Mouse (Mus musculus) heart, embryonic 10.5 days (tissue): ENCODE results near the gene Il1rl1. TPM values are rescaled to one million over a fixed set of nuclear protein-coding genes. Genes with fewer than 3 reads are reported as not detected.

Source experiments
- DNase-seq: peaks from one replicate; pipeline ENCODE4 v3.0.0-alpha.2; 2017; ENCODE audit warnings: low spot score
- H3K27ac ChIP-seq: fragments of 300-500 bp; sonication (generic); 2 replicates; pipeline ENCODE4 v1.5.1; 2016; ENCODE audit warnings: mild to moderate bottlenecking
- H3K27me3 ChIP-seq: fragments of 300-500 bp; sonication (generic); 2 replicates; pipeline ENCODE4 v1.6.1; 2016; ENCODE audit warnings: mild to moderate bottlenecking; ENCODE audit not compliant: poor library complexity, insufficient read depth, severe bottlenecking
- H3K36me3 ChIP-seq: fragments of 300-500 bp; sonication (generic); 2 replicates; pipeline ENCODE4 v1.6.1; 2016; ENCODE audit warnings: mild to moderate bottlenecking, moderate library complexity
- H3K4me1 ChIP-seq: fragments of 300-500 bp; sonication (generic); 2 replicates; pipeline ENCODE4 v1.6.1; 2016; ENCODE audit warnings: mild to moderate bottlenecking
- H3K4me3 ChIP-seq: fragments of 300-500 bp; sonication (generic); 2 replicates; pipeline ENCODE4 v1.5.1; 2016; ENCODE audit warnings: mild to moderate bottlenecking, moderate library complexity
- H3K9me3 ChIP-seq: fragments of 300-500 bp; sonication (generic); 2 replicates; pipeline ENCODE4 v1.6.1; 2016; ENCODE audit warnings: mild to moderate bottlenecking, moderate library complexity
- WGBS: fragments of 180-500 bp; shearing (Covaris S2); methylation state at CpG from one replicate; pipeline ENCODE4 v1.1.7; 2016; 5-methylcytosine and 5-hydroxymethylcytosine counted together
- polyA plus RNA-seq: library from polyadenylated mRNA; unstranded; fragments of >200 nt; fragmentation: Nextera tagmentation; extraction: Ambion mirVana; gene quantifications from 2 replicates; pipeline ENCODE4 v1.2.1, GENCODE M21; 2016

Il1rl1 gene
- polyA plus RNA-seq = 0.05 and 0.06 TPM in 2 replicates

GRCm38 (mm10) chr1:40428910-40429675 is at the start of gene Il1rl1:
TSS of gene Il1rl1 (plus strand) at chr1:40429570.
- no peaks in the 10 kb centered on the region for H3K27me3 ChIP-seq
- DNase-seq = no peak
- 54% methylated on average over 5 of the region's 5 CpGs for WGBS
- no peaks in the 10 kb centered on the region for H3K36me3 ChIP-seq
- no peaks in the 10 kb centered on the region for H3K4me1 ChIP-seq
- no peak within 1 kb of the TSS for H3K27ac ChIP-seq
- no peaks in the 10 kb centered on the region for H3K9me3 ChIP-seq
- H3K4me3 ChIP-seq = no peak within 1 kb of the TSS

- H3K4me1 ChIP-seq = peaks cover 12% of the 10 kb centered on the region; the same call in 1 of the 2 replicates
- H3K36me3 ChIP-seq = no peaks in the 10 kb centered on the region
- no peak overlapping the region for H3K4me3 ChIP-seq
- WGBS = 59% methylated on average over 6 of the region's 6 CpGs
- no peak overlapping the region for H3K27ac ChIP-seq
- H3K27me3 ChIP-seq = no peaks in the 10 kb centered on the region
- no peaks in the 10 kb centered on the region for H3K9me3 ChIP-seq
- DNase-seq = no peak
These were observed 49.3 kb upstream of the Il1rl1 start for GRCm38 (mm10) chr1:40380111-40380510.

- Histone ChIP-seq H3K36me3 (no peaks in the 10 kb centered on the region), H3K9me3 (no peaks in the 10 kb centered on the region), H3K4me3 (no peak overlapping the region), H3K27ac (no peak overlapping the region), H3K4me1 (peaks cover 8% of the 10 kb centered on the region; the same call in 1 of the 2 replicates), H3K27me3 (no peaks in the 10 kb centered on the region)
- no peak for DNase-seq
- WGBS = 83% methylated on average over 11 of the region's 11 CpGs
These were observed 48.4 kb upstream of the Il1rl1 start for GRCm38 (mm10) chr1:40380990-40381389.

GRCm38 (mm10) chr1:40382841-40383240 is 46.5 kb upstream of the Il1rl1 start:
- no peaks in the 10 kb centered on the region for H3K27me3 ChIP-seq
- no peak overlapping the region for H3K27ac ChIP-seq
- no peaks in the 10 kb centered on the region for H3K36me3 ChIP-seq
- 79% methylated on average over 5 of the region's 5 CpGs for WGBS
- H3K9me3 ChIP-seq = no peaks in the 10 kb centered on the region
- DNase-seq = no peak
- H3K4me3 ChIP-seq = no peak overlapping the region
- H3K4me1 ChIP-seq = no peaks in the 10 kb centered on the region

- H3K4me3 ChIP-seq = no peak overlapping the region
- WGBS = 88% methylated on average over 8 of the region's 8 CpGs
- H3K27ac ChIP-seq = no peak overlapping the region
- no peaks in the 10 kb centered on the region for H3K4me1 ChIP-seq
- H3K9me3 ChIP-seq = no peaks in the 10 kb centered on the region
- H3K27me3 ChIP-seq = no peaks in the 10 kb centered on the region
- no peak for DNase-seq
- H3K36me3 ChIP-seq = no peaks in the 10 kb centered on the region
These were observed 44.3 kb upstream of the Il1rl1 start for GRCm38 (mm10) chr1:40384931-40385545.

- Histone ChIP-seq H3K9me3 (no peaks in the 10 kb centered on the region), H3K4me3 (no peak overlapping the region), H3K36me3 (no peaks in the 10 kb centered on the region), H3K4me1 (no peaks in the 10 kb centered on the region), H3K27ac (no peak overlapping the region), H3K27me3 (no peaks in the 10 kb centered on the region)
- DNase-seq = no peak
- 73% methylated on average over 3 of the region's 3 CpGs for whole genome bisulfite sequencing
These were observed 38.0 kb upstream of the Il1rl1 start for GRCm38 (mm10) chr1:40391374-40391773.

GRCm38 (mm10) chr1:40392535-40392934 is 36.8 kb upstream of the Il1rl1 start:
- Histone ChIP-seq H3K4me1 (no peaks in the 10 kb centered on the region), H3K27ac (no peak overlapping the region), H3K9me3 (no peaks in the 10 kb centered on the region), H3K36me3 (no peaks in the 10 kb centered on the region), H3K4me3 (no peak overlapping the region), H3K27me3 (no peaks in the 10 kb centered on the region)
- no peak for DNase-seq
- 83% methylated on average over 6 of the region's 6 CpGs for WGBS

- DNase-seq = no peak
- Histone ChIP-seq H3K27me3 (no peaks in the 10 kb centered on the region), H3K36me3 (no peaks in the 10 kb centered on the region), H3K4me1 (no peaks in the 10 kb centered on the region), H3K4me3 (no peak overlapping the region), H3K9me3 (no peaks in the 10 kb centered on the region), H3K27ac (no peak overlapping the region)
- 81% methylated on average over 7 of the region's 7 CpGs for WGBS
These were observed 36.2 kb upstream of the Il1rl1 start for GRCm38 (mm10) chr1:40393214-40393613.

- Histone ChIP-seq H3K9me3 (no peaks in the 10 kb centered on the region), H3K4me1 (no peaks in the 10 kb centered on the region), H3K27ac (no peak overlapping the region), H3K4me3 (no peak overlapping the region), H3K27me3 (no peaks in the 10 kb centered on the region), H3K36me3 (no peaks in the 10 kb centered on the region)
- WGBS = 93% methylated on average over 6 of the region's 6 CpGs
- no peak for DNase-seq
These were observed 29.7 kb upstream of the Il1rl1 start for GRCm38 (mm10) chr1:40399639-40400038.

GRCm38 (mm10) chr1:40404682-40405081 is 24.7 kb upstream of the Il1rl1 start:
- Histone ChIP-seq H3K4me1 (no peaks in the 10 kb centered on the region), H3K4me3 (no peak overlapping the region), H3K9me3 (no peaks in the 10 kb centered on the region), H3K27me3 (no peaks in the 10 kb centered on the region), H3K36me3 (no peaks in the 10 kb centered on the region), H3K27ac (no peak overlapping the region)
- DNase-seq = no peak
- WGBS = 73% methylated on average over 7 of the region's 7 CpGs

- Histone ChIP-seq H3K27ac (no peak overlapping the region), H3K9me3 (no peaks in the 10 kb centered on the region), H3K36me3 (no peaks in the 10 kb centered on the region), H3K4me3 (no peak overlapping the region), H3K27me3 (no peaks in the 10 kb centered on the region), H3K4me1 (no peaks in the 10 kb centered on the region)
- 46% methylated on average over 1 of the region's 1 CpGs for WGBS
- no peak for DNase-seq
These were observed 19.5 kb upstream of the Il1rl1 start for GRCm38 (mm10) chr1:40409882-40410281.

- H3K27me3 ChIP-seq = no peaks in the 10 kb centered on the region
- H3K36me3 ChIP-seq = no peaks in the 10 kb centered on the region
- no peak overlapping the region for H3K4me3 ChIP-seq
- DNase-seq = no peak
- H3K9me3 ChIP-seq = no peaks in the 10 kb centered on the region
- no peak overlapping the region for H3K27ac ChIP-seq
- WGBS = 90% methylated on average over 1 of the region's 1 CpGs
- no peaks in the 10 kb centered on the region for H3K4me1 ChIP-seq
These were observed 16.3 kb upstream of the Il1rl1 start for GRCm38 (mm10) chr1:40413039-40413438.

- Histone ChIP-seq H3K27ac (no peak overlapping the region), H3K36me3 (no peaks in the 10 kb centered on the region), H3K4me1 (no peaks in the 10 kb centered on the region), H3K4me3 (no peak overlapping the region), H3K27me3 (no peaks in the 10 kb centered on the region), H3K9me3 (no peaks in the 10 kb centered on the region)
- DNase-seq = no peak
- 75% methylated on average over 7 of the region's 7 CpGs for WGBS
These were observed 15.1 kb upstream of the Il1rl1 start for GRCm38 (mm10) chr1:40414276-40414675.
